Mouse (Mus musculus): ENCODE measurements around the gene Eya4.

Gene Eya4

DNA sequence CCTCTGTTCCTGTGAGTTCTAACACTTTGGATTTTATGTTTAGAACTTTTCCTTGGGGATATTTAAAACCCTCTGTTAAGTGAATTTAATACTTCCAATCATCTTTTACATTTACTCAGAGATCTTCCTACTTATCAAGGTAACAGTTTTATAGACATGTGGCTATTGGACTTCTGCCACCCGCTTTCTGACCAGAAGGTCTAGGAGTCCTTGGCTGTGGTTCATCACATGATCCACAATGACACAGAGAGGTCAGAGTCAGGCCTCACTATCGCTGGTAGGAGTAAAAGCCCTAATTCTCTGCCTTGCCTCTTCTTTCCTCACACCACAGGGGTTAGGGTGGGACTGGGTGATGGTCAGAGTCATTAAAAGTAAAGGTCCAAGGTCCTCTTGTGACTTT, 277.2 kb downstream of the Eya4 start:
- DNase-seq (ENCODE audit: low read depth, low spot score): no peak

DNA sequence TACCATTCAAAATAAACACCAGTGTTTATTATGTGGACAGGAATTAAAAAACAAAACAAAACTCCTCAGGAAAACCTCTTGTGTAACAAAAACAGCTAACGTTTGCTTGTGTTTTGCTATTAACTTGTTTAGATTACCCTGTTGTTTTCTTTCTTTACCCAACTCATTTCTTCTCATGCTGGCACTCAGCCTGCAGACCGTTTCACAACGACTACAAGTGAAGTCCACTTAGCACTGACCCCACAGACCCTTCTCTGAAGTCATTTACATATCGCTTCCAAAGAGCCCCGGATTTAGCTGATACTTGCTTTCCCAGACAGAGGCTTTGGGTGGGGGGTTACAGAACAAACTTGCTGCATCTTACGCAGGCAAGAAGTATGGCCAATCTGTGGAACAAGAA, 286.9 kb downstream of the Eya4 start:
- no peak for DNase-seq (ENCODE audit: low read depth, low spot score)

DNA sequence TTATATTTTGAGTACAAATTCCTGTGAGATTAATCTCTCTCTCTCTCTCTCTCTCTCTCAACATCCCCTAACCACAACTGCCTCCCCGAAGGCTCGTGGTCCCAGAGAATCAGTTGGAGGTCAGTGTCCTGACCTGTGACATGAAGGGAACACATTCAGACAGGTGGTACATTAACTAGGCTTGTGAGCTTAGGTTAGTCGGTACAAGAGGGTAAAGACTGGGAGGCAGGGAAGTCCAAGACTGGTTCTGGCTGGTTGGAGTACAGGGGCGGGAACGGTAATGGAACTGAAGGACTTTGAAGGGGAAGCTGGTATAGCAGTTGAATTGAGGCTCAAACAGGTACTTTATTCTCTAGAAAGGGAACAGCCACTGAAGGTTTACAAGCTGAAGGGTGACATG, 287.9 kb downstream of the Eya4 start:
- peak; percentile 26 for DNase-seq (ENCODE audit: low read depth, low spot score)

DNA sequence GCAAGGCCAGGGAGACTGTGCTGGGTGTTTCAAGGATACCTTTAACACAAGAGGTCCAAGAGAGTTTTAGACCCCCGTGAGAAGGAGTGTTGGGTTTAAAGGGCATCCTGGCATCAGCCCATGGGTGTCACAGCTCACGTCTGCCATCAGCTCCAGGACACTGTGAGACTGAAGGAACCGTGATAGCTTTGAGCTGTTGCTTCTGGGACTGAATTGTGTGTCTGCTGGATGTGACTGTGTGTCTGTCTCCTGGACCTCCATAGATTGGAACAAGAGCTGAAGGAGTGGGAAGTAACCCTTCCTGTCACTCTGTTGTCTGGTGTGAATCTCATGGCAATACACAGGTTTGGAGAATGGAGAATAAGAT, 289.9 kb downstream of the Eya4 start:
- no peak for DNase-seq (ENCODE audit: low read depth, low spot score)

DNA sequence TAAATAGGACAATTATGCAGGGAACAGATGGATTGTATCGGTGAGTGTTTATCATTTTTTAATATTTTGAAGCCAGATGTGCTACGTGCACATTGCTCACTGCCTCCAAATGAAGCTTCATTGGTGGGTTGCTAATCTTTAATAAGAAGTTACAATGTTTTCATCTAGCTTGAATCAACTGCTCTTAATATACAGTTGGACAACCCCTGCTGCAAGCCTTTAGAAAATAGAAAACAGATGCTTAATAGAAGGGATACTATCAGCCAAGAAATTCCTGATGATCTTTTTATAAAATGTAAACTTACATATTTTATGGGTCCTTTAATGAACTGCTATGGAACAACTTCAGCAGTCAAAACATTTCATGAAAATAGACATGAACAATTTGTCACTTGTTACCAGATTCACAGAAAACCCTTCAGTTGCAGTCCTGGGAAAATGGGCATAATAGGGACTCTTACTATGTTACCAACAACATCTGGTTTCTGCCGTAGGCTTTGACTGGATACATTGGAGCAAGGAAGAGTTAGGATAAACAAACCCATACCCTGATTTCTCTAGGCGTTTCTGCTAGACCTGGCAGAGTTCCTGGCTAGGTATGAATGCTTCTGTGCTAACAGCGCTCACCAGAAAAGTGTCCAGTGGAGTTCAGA, 290.4 kb downstream of the Eya4 start:
- no peak for DNase-seq (ENCODE audit: low read depth, low spot score)

DNA sequence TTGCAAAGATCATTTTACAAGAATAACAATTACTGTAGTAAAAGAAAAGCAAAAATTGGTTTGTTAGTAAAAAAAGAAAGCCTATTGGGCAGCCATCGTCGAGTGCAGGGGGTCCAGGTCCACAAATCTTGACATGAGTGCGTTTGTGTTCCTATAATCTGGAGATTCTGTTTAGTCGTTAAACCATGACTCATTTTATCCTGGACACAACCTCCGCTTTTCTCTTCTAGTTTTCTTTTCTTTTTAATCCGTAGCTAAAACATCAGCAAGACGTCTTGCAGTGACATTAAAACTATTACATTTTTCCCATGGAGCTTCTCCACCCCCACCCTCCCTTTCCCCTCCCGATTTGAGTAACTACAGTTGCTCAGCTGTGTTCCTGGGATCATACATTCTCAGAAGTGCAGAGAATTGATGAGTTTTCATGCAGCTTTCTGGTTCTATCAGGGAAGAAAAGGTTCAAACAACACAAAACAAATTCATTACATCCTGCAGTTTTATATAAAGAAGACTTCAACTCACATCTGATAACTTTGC, 297.1 kb downstream of the Eya4 start:
- DNase-seq (ENCODE audit: low read depth, low spot score): no peak
